Mouse (Mus musculus) telencephalon, adult 2 months (tissue): ENCODE data around the gene Tspan15.

Experiments used
- DNase-seq: peaks from one replicate; pipeline ENCODE4 v3.0.0-alpha.2; 2011; ENCODE audit warnings: low read depth, low spot score

The Tspan15 gene

GRCm38 (mm10) chr10:62228126-62228525, 2.9 kb downstream of the Tspan15 start:
- no peak for DNase-seq

DNA sequence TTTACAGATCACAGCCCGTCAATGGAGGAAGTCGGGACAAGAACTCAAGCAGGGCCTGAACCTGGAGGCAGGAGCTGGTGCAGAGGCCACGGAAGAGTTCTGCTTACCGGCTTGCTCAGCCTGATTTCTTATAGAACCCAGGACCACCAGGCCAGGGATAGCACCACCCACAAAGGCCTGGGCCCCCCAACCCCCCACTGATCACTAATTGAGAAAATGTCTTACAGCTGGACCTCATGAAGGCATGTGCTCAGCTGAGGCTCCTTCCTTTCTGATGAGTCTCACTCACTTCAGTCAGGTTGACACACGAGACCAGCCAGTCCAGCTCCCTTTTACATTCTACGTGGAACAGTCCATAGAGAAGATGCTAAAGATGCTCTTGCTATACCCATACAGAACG, 5.2 kb downstream of the Tspan15 start:
- DNase-seq, result no peak

DNA sequence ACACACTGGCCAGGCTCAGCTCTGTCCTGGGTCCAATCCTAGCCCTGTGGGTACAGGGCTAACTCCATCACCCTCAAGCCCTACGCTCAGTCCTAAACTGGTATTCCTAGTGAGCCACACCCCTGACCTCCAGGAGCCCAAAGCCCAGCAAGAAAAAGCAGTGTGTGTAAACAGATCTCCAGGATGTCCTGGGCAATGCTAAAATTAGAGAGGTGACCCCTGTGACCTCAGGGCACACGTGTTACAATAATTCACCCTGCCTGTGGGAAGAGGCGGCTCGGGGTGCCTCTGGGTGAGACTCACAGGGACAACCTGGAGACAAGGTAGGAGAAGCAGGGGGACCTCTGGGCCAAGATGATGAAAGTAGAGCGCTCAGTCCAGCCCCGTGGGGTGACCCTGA, 6.8 kb downstream of the Tspan15 start:
- DNase-seq, result no peak

- DNase-seq, result no peak
Observed at GRCm38 (mm10) chr10:62222777-62223176, 8.3 kb downstream of the Tspan15 start.

- no peak for DNase-seq
Observed at GRCm38 (mm10) chr10:62221647-62222046, 9.4 kb downstream of the Tspan15 start.

- DNase-seq, result no peak
Observed at GRCm38 (mm10) chr10:62220732-62221514, 10.1 kb downstream of the Tspan15 start.

- no peak for DNase-seq
Observed at GRCm38 (mm10) chr10:62218789-62219172, 12.3 kb downstream of the Tspan15 start.

GRCm38 (mm10) chr10:62218044-62218788, 12.8 kb downstream of the Tspan15 start:
- DNase-seq, result no peak

- DNase-seq, result no peak
Observed at GRCm38 (mm10) chr10:62217196-62217595, 13.9 kb downstream of the Tspan15 start.

GRCm38 (mm10) chr10:62216595-62216994, 14.5 kb downstream of the Tspan15 start:
- no peak for DNase-seq

GRCm38 (mm10) chr10:62215633-62216032, 15.4 kb downstream of the Tspan15 start:
- no peak for DNase-seq

DNA sequence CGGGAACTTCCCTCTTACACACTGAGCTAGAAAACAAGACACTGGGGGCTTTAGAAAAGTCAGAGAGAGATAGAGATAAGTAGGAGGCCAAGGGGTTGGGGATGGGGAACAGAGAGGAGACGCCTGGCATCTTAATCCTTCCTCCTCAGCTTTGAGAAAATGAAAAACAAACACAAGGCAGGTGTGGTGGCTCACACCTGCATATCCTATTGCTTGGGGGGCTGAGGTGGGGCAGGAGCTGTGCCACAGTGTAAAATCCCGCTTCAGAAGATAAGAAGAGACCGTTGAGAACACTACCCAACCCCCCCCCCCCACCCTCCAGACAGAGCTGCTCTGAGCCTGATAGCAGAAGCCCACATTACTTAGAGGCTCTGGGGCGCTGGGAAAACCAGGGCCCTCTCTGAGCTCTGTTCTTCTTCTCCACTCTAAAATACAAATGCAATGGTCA, 15.9 kb downstream of the Tspan15 start:
- DNase-seq, result no peak

- DNase-seq, result no peak
Observed at GRCm38 (mm10) chr10:62211310-62211709, 19.7 kb downstream of the Tspan15 start.

GRCm38 (mm10) chr10:62208241-62208896, 22.7 kb downstream of the Tspan15 start:
- no peak for DNase-seq

- DNase-seq, result peak; percentile 41
Observed at GRCm38 (mm10) chr10:62202574-62202973, 28.5 kb downstream of the Tspan15 start.

DNA sequence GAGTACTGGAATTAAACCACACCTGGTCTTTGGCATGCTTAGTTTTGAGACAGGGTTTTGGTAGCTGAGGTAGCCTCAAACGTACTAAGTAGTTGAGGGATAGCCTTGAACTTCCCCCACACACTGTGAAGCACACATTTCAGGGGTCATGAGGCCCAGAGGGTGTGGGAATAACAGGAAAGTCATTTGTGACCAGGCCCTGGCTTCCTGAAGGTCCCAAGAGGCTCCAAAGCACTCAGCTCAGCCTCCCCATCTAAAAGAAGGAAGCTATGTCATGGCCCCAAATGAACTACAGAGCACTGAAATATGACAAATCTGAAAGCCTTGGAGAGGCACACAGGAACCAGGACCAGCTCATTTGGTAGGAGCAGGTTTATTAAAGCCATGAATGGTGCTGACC, 32.2 kb downstream of the Tspan15 start:
- no peak for DNase-seq

GRCm38 (mm10) chr10:62197403-62197802, 33.6 kb downstream of the Tspan15 start:
- DNase-seq, result no peak

DNA sequence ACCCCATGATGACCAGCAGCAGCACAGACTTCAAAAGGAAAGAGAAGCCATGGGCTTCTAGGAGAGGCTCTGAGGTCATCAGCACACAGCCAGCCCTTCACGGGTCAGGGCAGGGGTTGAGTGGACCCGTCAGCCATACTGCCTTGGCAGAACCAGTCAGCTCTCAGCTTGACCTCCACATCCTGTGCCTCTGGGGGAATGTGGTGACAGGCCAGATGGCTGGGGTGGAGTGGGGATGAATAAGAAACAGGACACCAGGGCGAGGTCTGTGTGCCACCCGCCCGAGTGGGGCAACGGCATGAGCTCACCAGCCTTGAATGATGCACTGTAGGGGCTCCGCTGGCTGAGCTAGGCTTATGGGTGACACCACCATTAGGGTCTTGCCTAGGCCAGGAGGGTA, 35.7 kb downstream of the Tspan15 start:
- no peak for DNase-seq

GRCm38 (mm10) chr10:62194946-62195345, 36.1 kb downstream of the Tspan15 start:
- no peak for DNase-seq

DNA sequence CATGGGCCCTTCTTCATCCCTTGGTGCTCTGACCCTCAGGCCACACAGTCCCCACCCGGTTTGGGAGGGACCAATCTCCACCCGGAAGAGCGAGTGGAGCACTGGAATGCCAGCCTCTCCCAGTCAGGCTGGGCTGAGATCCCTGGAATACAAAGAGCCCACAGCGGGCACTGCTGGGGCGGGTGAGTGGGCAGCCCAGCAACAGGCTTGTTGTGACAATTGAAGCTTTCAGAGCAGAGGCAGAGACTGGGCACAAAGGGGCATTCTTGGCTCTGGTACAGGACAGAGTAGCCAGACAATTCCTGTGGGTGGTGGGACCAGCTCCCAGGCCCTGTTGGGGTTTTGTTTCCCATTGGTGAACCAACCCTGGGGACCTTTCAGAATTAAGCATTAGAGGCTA, 36.6 kb downstream of the Tspan15 start:
- peak; percentile 60 for DNase-seq

- no peak for DNase-seq
Observed at GRCm38 (mm10) chr10:62194043-62194442, 37.0 kb downstream of the Tspan15 start.

DNA sequence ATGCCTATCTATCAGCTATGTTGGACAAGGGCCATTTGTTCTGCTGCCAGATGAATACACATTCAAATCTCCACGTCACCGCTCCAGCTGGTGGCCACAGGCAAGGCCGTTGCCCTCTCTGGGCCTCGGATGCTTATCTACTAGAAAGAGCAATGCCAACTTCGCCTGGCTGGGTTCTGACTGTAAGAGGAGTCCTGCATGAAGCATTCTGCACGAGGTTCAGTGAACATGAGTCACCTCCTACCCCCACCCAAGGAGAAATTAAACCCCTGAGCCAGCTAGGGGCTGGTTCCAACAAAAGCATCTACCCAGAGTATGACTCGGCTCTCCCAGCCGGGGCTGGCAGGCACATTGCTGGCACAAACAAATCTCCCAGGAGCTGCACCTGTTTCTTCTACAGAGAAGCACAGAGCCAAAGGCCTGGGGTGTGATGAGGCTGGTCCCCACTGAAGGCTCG, 38.3 kb downstream of the Tspan15 start:
- peak; percentile 69 for DNase-seq
